Mouse (Mus musculus) intestine, embryonic 15.5 days (tissue): ENCODE measurements around the gene Nrf1. TPM values are rescaled to one million over a fixed set of nuclear protein-coding genes. Genes with fewer than 3 reads are reported as not detected.

ENCODE experiments used
- ATAC-seq: fragments of 200-750 bp; cut with Nextera tagmentation; 2 replicates; pipeline ENCODE4 v1.8.0; 2017; ENCODE audit warnings: moderate TSS enrichment, moderate library complexity
- H3K27ac ChIP-seq: fragments of 300-500 bp; sonication (generic); 2 replicates; pipeline ENCODE4 v1.5.1; 2015; ENCODE audit warnings: mild to moderate bottlenecking, inconsistent platforms
- H3K27me3 ChIP-seq: fragments of 300-500 bp; sonication (generic); replicated peaks from 2 replicates; pipeline ENCODE4 v1.6.1; 2015; ENCODE audit warnings: inconsistent platforms
- H3K36me3 ChIP-seq: fragments of 300-500 bp; sonication (generic); 2 replicates; pipeline ENCODE4 v1.6.1; 2015; ENCODE audit warnings: inconsistent platforms
- H3K4me1 ChIP-seq: fragments of 300-500 bp; sonication (generic); replicated peaks from 2 replicates; pipeline ENCODE4 v1.6.1; 2015; ENCODE audit warnings: inconsistent platforms
- H3K4me2 ChIP-seq: fragments of 300-500 bp; sonication (generic); replicated peaks from 2 replicates; pipeline ENCODE4 v1.6.1; 2015; ENCODE audit warnings: mild to moderate bottlenecking, inconsistent platforms
- H3K4me3 ChIP-seq: fragments of 300-500 bp; sonication (generic); replicated peaks from 2 replicates; pipeline ENCODE4 v1.5.1; 2015; ENCODE audit warnings: inconsistent platforms
- H3K9ac ChIP-seq: fragments of 300-500 bp; sonication (generic); 2 replicates; pipeline ENCODE4 v1.6.1; 2015; ENCODE audit warnings: inconsistent platforms
- H3K9me3 ChIP-seq: fragments of 300-500 bp; sonication (generic); 2 replicates; pipeline ENCODE4 v1.6.1; 2016; ENCODE audit warnings: inconsistent platforms
- WGBS: fragments of 180-500 bp; shearing (Covaris S2); methylation state at CpG from one replicate; pipeline ENCODE4 v1.1.7; 2015; 5-methylcytosine and 5-hydroxymethylcytosine counted together
- polyA plus RNA-seq: library from polyadenylated mRNA; unstranded; fragments of >200 nt; fragmentation: Nextera tagmentation; extraction: Ambion mirVana; gene quantifications from 2 replicates; pipeline ENCODE4 v1.2.1, GENCODE M21; 2015

Nrf1 gene
- polyA plus RNA-seq, 1 experiment from 2014 or later: 40.9 TPM

- 77% methylated on average over 4 of the region's 4 CpGs for WGBS
- Histone ChIP-seq H3K4me3 (no peak overlapping the region), H3K9ac (no peak overlapping the region), H3K36me3 (no peaks in the 10 kb centered on the region), H3K9me3 (no peaks in the 10 kb centered on the region), H3K27ac (no peak overlapping the region), H3K4me2 (no peak overlapping the region), H3K27me3 (no peaks in the 10 kb centered on the region), H3K4me1 (no peaks in the 10 kb centered on the region)
- ATAC-seq: no peak
Observed at GRCm38 (mm10) chr6:30035112-30035511, 12.7 kb upstream of the Nrf1 start.

GRCm38 (mm10) chr6:30041498-30041897 is 6.3 kb upstream of the Nrf1 start:
- no peaks in the 10 kb centered on the region for H3K4me1 ChIP-seq
- no peak overlapping the region for H3K9ac ChIP-seq
- no peak overlapping the region for H3K27ac ChIP-seq
- ATAC-seq: no peak
- H3K27me3 ChIP-seq: no peaks in the 10 kb centered on the region
- no peaks in the 10 kb centered on the region for H3K9me3 ChIP-seq
- 20% methylated on average over 1 of the region's 1 CpGs for WGBS
- H3K4me2 ChIP-seq: no peak overlapping the region
- H3K4me3 ChIP-seq: no peak overlapping the region
- H3K36me3 ChIP-seq: no peaks in the 10 kb centered on the region

- Histone ChIP-seq H3K27me3 (no peaks in the 10 kb centered on the region), H3K27ac (no peak overlapping the region), H3K36me3 (no peaks in the 10 kb centered on the region), H3K4me1 (no peaks in the 10 kb centered on the region), H3K9ac (no peak overlapping the region), H3K9me3 (no peaks in the 10 kb centered on the region), H3K4me2 (no peak overlapping the region), H3K4me3 (no peak overlapping the region)
- 81% methylated on average over 3 of the region's 3 CpGs for WGBS
- no peak for ATAC-seq
Observed at GRCm38 (mm10) chr6:30042483-30042882, 5.3 kb upstream of the Nrf1 start.

- no peak for ATAC-seq
- peak overlapping the region; percentile 98 for H3K4me3 ChIP-seq
- H3K4me2 ChIP-seq: peak overlapping the region; percentile 82
- no peaks in the 10 kb centered on the region for H3K36me3 ChIP-seq
- 0 out of 2 replicates have a peak, but pooled peaks cover 2% of the 10 kb centered on the region for H3K4me1 ChIP-seq
- 0% methylated on average over 38 of the region's 45 CpGs for WGBS
- no peaks in the 10 kb centered on the region for H3K9me3 ChIP-seq
- H3K27me3 ChIP-seq: no peaks in the 10 kb centered on the region
- peak overlapping the region; percentile 100 for H3K9ac ChIP-seq
- peak overlapping the region; percentile 99 for H3K27ac ChIP-seq
Observed at GRCm38 (mm10) chr6:30048163-30048500, 344 bp downstream of the Nrf1 start.

- H3K4me1 ChIP-seq: 0 out of 2 replicates have a peak, but pooled peaks cover 2% of the 10 kb centered on the region
- peak overlapping the region; percentile 98 for H3K4me3 ChIP-seq
- no peaks in the 10 kb centered on the region for H3K9me3 ChIP-seq
- peak overlapping the region; percentile 99 for H3K27ac ChIP-seq
- no peaks in the 10 kb centered on the region for H3K27me3 ChIP-seq
- peak overlapping the region; percentile 82 for H3K4me2 ChIP-seq
- no peak; the same call in 1 of the 2 replicates for ATAC-seq
- peak overlapping the region; percentile 100 for H3K9ac ChIP-seq
- no peaks in the 10 kb centered on the region for H3K36me3 ChIP-seq
- WGBS: under 1% methylated on average over 48 of the region's 54 CpGs
Observed at GRCm38 (mm10) chr6:30048501-30049353, 939 bp downstream of the Nrf1 start.

- Histone ChIP-seq H3K4me1 (0 out of 2 replicates have a peak, but pooled peaks cover 2% of the 10 kb centered on the region), H3K4me2 (no peak overlapping the region), H3K27me3 (no peaks in the 10 kb centered on the region), H3K9me3 (no peaks in the 10 kb centered on the region), H3K4me3 (no peak overlapping the region), H3K27ac (no peak overlapping the region), H3K9ac (no peak overlapping the region), H3K36me3 (no peaks in the 10 kb centered on the region)
- no peak for ATAC-seq
- 100% methylated on average over 1 of the region's 1 CpGs for WGBS
Observed at GRCm38 (mm10) chr6:30053116-30053515, 5.3 kb downstream of the Nrf1 start.

GRCm38 (mm10) chr6:30062544-30062943 is 14.8 kb downstream of the Nrf1 start:
- Histone ChIP-seq H3K9ac (no peak overlapping the region), H3K4me2 (no peak overlapping the region), H3K4me3 (no peak overlapping the region), H3K4me1 (no peaks in the 10 kb centered on the region), H3K27ac (no peak overlapping the region), H3K36me3 (no peaks in the 10 kb centered on the region), H3K9me3 (no peaks in the 10 kb centered on the region), H3K27me3 (no peaks in the 10 kb centered on the region)
- WGBS: 88% methylated on average over 2 of the region's 2 CpGs
- ATAC-seq: no peak

GRCm38 (mm10) chr6:30065369-30065768 is 17.6 kb downstream of the Nrf1 start:
- no peak overlapping the region for H3K27ac ChIP-seq
- H3K9me3 ChIP-seq: no peaks in the 10 kb centered on the region
- no peak overlapping the region for H3K4me3 ChIP-seq
- no peak overlapping the region for H3K4me2 ChIP-seq
- no peak overlapping the region for H3K9ac ChIP-seq
- H3K36me3 ChIP-seq: no peaks in the 10 kb centered on the region
- WGBS: 77% methylated on average over 2 of the region's 2 CpGs
- no peaks in the 10 kb centered on the region for H3K27me3 ChIP-seq
- ATAC-seq: no peak
- H3K4me1 ChIP-seq: no peaks in the 10 kb centered on the region

- no peaks in the 10 kb centered on the region for H3K27me3 ChIP-seq
Observed at GRCm38 (mm10) chr6:30066746-30067145, 19.0 kb downstream of the Nrf1 start.

GRCm38 (mm10) chr6:30072476-30072875 is 24.7 kb downstream of the Nrf1 start:
- no peak overlapping the region for H3K27ac ChIP-seq
- no peaks in the 10 kb centered on the region for H3K27me3 ChIP-seq
- ATAC-seq: no peak
- H3K4me3 ChIP-seq: no peak overlapping the region
- H3K9me3 ChIP-seq: no peaks in the 10 kb centered on the region
- no peaks in the 10 kb centered on the region for H3K4me1 ChIP-seq
- H3K4me2 ChIP-seq: no peak overlapping the region
- H3K9ac ChIP-seq: no peak overlapping the region
- 86% methylated on average over 3 of the region's 3 CpGs for WGBS
- H3K36me3 ChIP-seq: no peaks in the 10 kb centered on the region

More at GRCm38 (mm10) chr6:30066746-30067145, 19.0 kb downstream of the Nrf1 start:
- Histone ChIP-seq H3K36me3 (no peaks in the 10 kb centered on the region), H3K27ac (no peak overlapping the region), H3K4me2 (no peak overlapping the region), H3K4me3 (no peak overlapping the region), H3K9me3 (no peaks in the 10 kb centered on the region), H3K9ac (no peak overlapping the region), H3K4me1 (no peaks in the 10 kb centered on the region)
- 97% methylated on average over 2 of the region's 2 CpGs for WGBS
- ATAC-seq: no peak

GRCm38 (mm10) chr6:30078938-30079529 is 31.2 kb downstream of the Nrf1 start:
- H3K9ac ChIP-seq: no peak overlapping the region
- H3K36me3 ChIP-seq: no peaks in the 10 kb centered on the region
- no peak overlapping the region for H3K4me3 ChIP-seq
- no peak overlapping the region for H3K4me2 ChIP-seq
- no peaks in the 10 kb centered on the region for H3K4me1 ChIP-seq
- no peak; the same call in 1 of the 2 replicates for ATAC-seq
- WGBS: 82% methylated on average over 4 of the region's 4 CpGs
- H3K27ac ChIP-seq: no peak overlapping the region
- no peaks in the 10 kb centered on the region for H3K9me3 ChIP-seq
- no peaks in the 10 kb centered on the region for H3K27me3 ChIP-seq

GRCm38 (mm10) chr6:30081339-30081738 is 33.6 kb downstream of the Nrf1 start:
- no peaks in the 10 kb centered on the region for H3K27me3 ChIP-seq
- H3K36me3 ChIP-seq: no peaks in the 10 kb centered on the region
- WGBS: 70% methylated on average over 3 of the region's 3 CpGs

GRCm38 (mm10) chr6:30083307-30083706 is 35.5 kb downstream of the Nrf1 start:
- Histone ChIP-seq H3K9me3 (no peaks in the 10 kb centered on the region), H3K27me3 (no peaks in the 10 kb centered on the region), H3K27ac (no peak overlapping the region), H3K4me2 (no peak overlapping the region), H3K36me3 (no peaks in the 10 kb centered on the region), H3K4me1 (no peaks in the 10 kb centered on the region), H3K9ac (no peak overlapping the region), H3K4me3 (no peak overlapping the region)
- 94% methylated on average over 1 of the region's 1 CpGs for WGBS
- no peak for ATAC-seq

More at GRCm38 (mm10) chr6:30081339-30081738, 33.6 kb downstream of the Nrf1 start:
- no peak overlapping the region for H3K9ac ChIP-seq
- ATAC-seq: no peak
- H3K4me3 ChIP-seq: no peak overlapping the region
- H3K4me2 ChIP-seq: no peak overlapping the region
- H3K4me1 ChIP-seq: no peaks in the 10 kb centered on the region
- H3K9me3 ChIP-seq: no peaks in the 10 kb centered on the region
- no peak overlapping the region for H3K27ac ChIP-seq
